Mouse (Mus musculus) adrenal gland, adult 10 weeks (tissue): ENCODE data around the gene Defb9. TPM values are rescaled to one million over a fixed set of nuclear protein-coding genes. Genes with fewer than 3 reads are reported as not detected.

Experiments
- polyA plus RNA-seq: library from polyadenylated mRNA; stranded (reverse); fragments of 350-450 nt; fragmentation: Illumina TruSeq; extraction: RNeasy Lipid Tissue Mini Kit (QIAGEN cat#74804); gene quantifications from one replicate; pipeline ENCODE4 v1.2.3, GENCODE M21; 2014; ENCODE audit warnings: low read depth, low replicate concordance

The Defb9 gene
- polyA plus RNA-seq = not detected

GRCm38 (mm10) chr8:21885321-21885720 is at the start of gene Defb9:
Gene Defb9 (minus strand): TSS chr8:21885421.

GRCm38 (mm10) chr8:21932610-21933009 is 47.4 kb upstream of the Defb9 start, which contains the start of gene Defb15:
Gene Defb15 (minus strand): TSS chr8:21932710.

GRCm38 (mm10) chr8:21906290-21906689 is 21.1 kb upstream of the Defb9 start, which contains the start of gene Defb11:
Gene Defb11 (minus strand): TSS chr8:21906412.

GRCm38 (mm10) chr8:21858586-21858985 is 26.6 kb downstream of the Defb9 start, which contains the start of gene Defb10:
Gene Defb10 (plus strand): TSS chr8:21858901.

Other genes with a start within 250 kb of the Defb9 start
- gene Defa17, start 229.6 kb downstream of the Defb9 start, polyA plus RNA-seq = not detected
- gene Defa34, start 219.6 kb downstream of the Defb9 start, polyA plus RNA-seq = not detected
- gene AY761184, start 181.8 kb downstream of the Defb9 start, polyA plus RNA-seq = not detected
- gene Defa24, start 150.9 kb downstream of the Defb9 start, polyA plus RNA-seq = not detected
- not detected for gene Defb50, start 61.9 kb downstream of the Defb9 start, polyA plus RNA-seq
- not detected for gene Defb2, start 45.5 kb downstream of the Defb9 start, polyA plus RNA-seq
- gene Defb10, start 26.5 kb downstream of the Defb9 start, polyA plus RNA-seq = not detected
- not detected for gene Defb11, start 21.0 kb upstream of the Defb9 start, polyA plus RNA-seq
- not detected for gene Defb15, start 47.3 kb upstream of the Defb9 start, polyA plus RNA-seq
- gene Defb35, start 52.9 kb upstream of the Defb9 start, polyA plus RNA-seq = not detected
- gene Defb13, start 61.3 kb upstream of the Defb9 start, polyA plus RNA-seq = not detected
- not detected for gene Fam90a1a, start 73.3 kb upstream of the Defb9 start, polyA plus RNA-seq
- not detected for gene Ccdc70, start 84.4 kb upstream of the Defb9 start, polyA plus RNA-seq
- gene Atp7b, start 174.9 kb upstream of the Defb9 start, polyA plus RNA-seq = not detected
- gene Alg11, start 175.3 kb upstream of the Defb9 start, polyA plus RNA-seq = 58.0 TPM
- 27.3 TPM for gene Nek5, start 239.6 kb upstream of the Defb9 start, polyA plus RNA-seq